Mouse (Mus musculus): ENCODE results near the gene Zmynd8. TPM values are rescaled to one million over a fixed set of nuclear protein-coding genes. Genes with fewer than 3 reads are reported as not detected.
A peak's percentile ranks its signal among the peaks of the same experiment; 100 is the strongest.

The Zmynd8 gene
- total RNA-seq (2014; fragmentation: Nextera tagmentation): 70.9 and 80.1 TPM in 2 replicates
- total RNA-seq (2017): 27.2 and 42.9 TPM in 2 replicates

- ATAC-seq (replicated peaks; ENCODE audit: low FRiP score, low TSS enrichment, poor library complexity, severe bottlenecking): no peak
Measured at GRCm38 (mm10) chr2:165898202-165899194, at the start of gene Zmynd8. Zmynd8 (minus strand) TSS chr2:165899016.

GRCm38 (mm10) chr2:165948007-165948406, 49.2 kb upstream of the Zmynd8 start:
- ATAC-seq (replicated peaks; ENCODE audit: low FRiP score, low TSS enrichment, poor library complexity, severe bottlenecking): no peak

- no peak for ATAC-seq (replicated peaks; ENCODE audit: low FRiP score, low TSS enrichment, poor library complexity, severe bottlenecking)
Measured at GRCm38 (mm10) chr2:165946046-165946564, 47.3 kb upstream of the Zmynd8 start.

GRCm38 (mm10) chr2:165944576-165945351, 45.9 kb upstream of the Zmynd8 start:
- ATAC-seq (replicated peaks; ENCODE audit: low FRiP score, low TSS enrichment, poor library complexity, severe bottlenecking): peak; percentile 98

- no peak for ATAC-seq (replicated peaks; ENCODE audit: low FRiP score, low TSS enrichment, poor library complexity, severe bottlenecking)
Measured at GRCm38 (mm10) chr2:165943113-165943512, 44.3 kb upstream of the Zmynd8 start.

- no peak for ATAC-seq (replicated peaks; ENCODE audit: low FRiP score, low TSS enrichment, poor library complexity, severe bottlenecking)
Measured at GRCm38 (mm10) chr2:165936106-165936505, 37.3 kb upstream of the Zmynd8 start.

- ATAC-seq (replicated peaks; ENCODE audit: low FRiP score, low TSS enrichment, poor library complexity, severe bottlenecking): no peak
Measured at GRCm38 (mm10) chr2:165927705-165928104, 28.9 kb upstream of the Zmynd8 start.

- ATAC-seq (replicated peaks; ENCODE audit: low FRiP score, low TSS enrichment, poor library complexity, severe bottlenecking): no peak
Measured at GRCm38 (mm10) chr2:165926191-165926590, 27.4 kb upstream of the Zmynd8 start.

GRCm38 (mm10) chr2:165925144-165925543, 26.3 kb upstream of the Zmynd8 start:
- no peak for ATAC-seq (replicated peaks; ENCODE audit: low FRiP score, low TSS enrichment, poor library complexity, severe bottlenecking)

- no peak for ATAC-seq (replicated peaks; ENCODE audit: low FRiP score, low TSS enrichment, poor library complexity, severe bottlenecking)
Measured at GRCm38 (mm10) chr2:165924695-165925094, 25.9 kb upstream of the Zmynd8 start.

- no peak for ATAC-seq (replicated peaks; ENCODE audit: low FRiP score, low TSS enrichment, poor library complexity, severe bottlenecking)
Measured at GRCm38 (mm10) chr2:165923715-165924114, 24.9 kb upstream of the Zmynd8 start.

- ATAC-seq (replicated peaks; ENCODE audit: low FRiP score, low TSS enrichment, poor library complexity, severe bottlenecking): no peak
Measured at GRCm38 (mm10) chr2:165922994-165923393, 24.2 kb upstream of the Zmynd8 start.

GRCm38 (mm10) chr2:165922047-165922728, 23.4 kb upstream of the Zmynd8 start:
- peak; percentile 51; the same call in 1 of the 2 replicates for ATAC-seq (replicated peaks; ENCODE audit: low FRiP score, low TSS enrichment, poor library complexity, severe bottlenecking)

- peak; percentile 91 for ATAC-seq (replicated peaks; ENCODE audit: low FRiP score, low TSS enrichment, poor library complexity, severe bottlenecking)
Measured at GRCm38 (mm10) chr2:165914298-165914697, 15.5 kb upstream of the Zmynd8 start.

GRCm38 (mm10) chr2:165913073-165913472, 14.3 kb upstream of the Zmynd8 start:
- ATAC-seq (replicated peaks; ENCODE audit: low FRiP score, low TSS enrichment, poor library complexity, severe bottlenecking): no peak

GRCm38 (mm10) chr2:165909731-165910130, 10.9 kb upstream of the Zmynd8 start:
- ATAC-seq (replicated peaks; ENCODE audit: low FRiP score, low TSS enrichment, poor library complexity, severe bottlenecking): no peak

- no peak for ATAC-seq (replicated peaks; ENCODE audit: low FRiP score, low TSS enrichment, poor library complexity, severe bottlenecking)
Measured at GRCm38 (mm10) chr2:165907199-165907598, 8.4 kb upstream of the Zmynd8 start.

- ATAC-seq (replicated peaks; ENCODE audit: low FRiP score, low TSS enrichment, poor library complexity, severe bottlenecking): 0 out of 2 replicates have a peak, but pooled peaks have one; percentile 19
Measured at GRCm38 (mm10) chr2:165906332-165906945, 7.6 kb upstream of the Zmynd8 start.

GRCm38 (mm10) chr2:165901127-165901384, 2.2 kb upstream of the Zmynd8 start:
- no peak for ATAC-seq (replicated peaks; ENCODE audit: low FRiP score, low TSS enrichment, poor library complexity, severe bottlenecking)
